Mouse (Mus musculus) T-cell, adult 66 days (primary cell): ENCODE results near the gene Arl9. TPM values are rescaled to one million over a fixed set of nuclear protein-coding genes. Genes with fewer than 3 reads are reported as not detected.

Source experiments
- total RNA-seq, 2 experiments: library from RNA; stranded (reverse); gene quantifications; 3 replicates in 1 of 2; 4 replicates in 1 of 2; pipeline ENCODE4 v1.2.4; 2023

The Arl9 gene
- 1 to 10 TPM in 1 of 2 experiments, not detected in 1; 2.9 TPM for total RNA-seq

GRCm38 (mm10) chr5:77004051-77004821, at the start of gene Arl9:
TSS of gene Arl9 (plus strand) at chr5:77004055.

DNA sequence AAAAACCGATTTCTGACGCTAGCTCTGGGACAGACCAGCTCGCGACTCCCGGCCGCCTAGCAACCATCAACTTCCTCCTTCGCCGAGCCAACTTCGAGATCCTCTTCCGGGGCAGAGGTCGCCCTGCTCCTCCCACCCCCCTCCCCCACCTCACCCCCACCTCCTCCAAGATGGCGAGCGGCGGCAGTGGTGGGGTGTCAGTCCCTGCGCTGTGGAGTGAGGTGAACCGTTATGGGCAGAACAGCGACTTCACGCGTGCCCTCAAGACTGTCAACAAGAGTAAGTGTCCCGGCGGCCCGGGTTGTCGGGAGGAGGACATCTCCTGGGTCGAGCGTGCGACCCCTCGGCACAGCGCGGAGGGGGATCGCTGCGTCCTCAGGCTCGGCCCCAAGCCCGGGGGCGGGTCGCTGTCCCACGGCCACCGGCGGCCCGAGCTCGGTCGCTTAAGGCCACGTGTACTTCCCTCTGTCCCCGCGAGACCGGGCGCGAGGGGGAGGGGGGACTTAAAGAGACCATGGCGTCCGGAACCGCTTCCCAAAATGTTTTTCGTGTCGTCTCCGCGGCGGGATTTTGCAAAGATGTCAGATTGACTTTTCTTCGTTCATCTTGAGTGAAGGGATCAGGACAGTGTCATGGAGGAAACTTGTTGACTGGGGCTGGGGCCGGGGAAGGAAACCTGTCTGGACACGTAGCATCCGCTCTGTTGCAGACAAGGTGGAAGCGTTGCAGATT, 29.1 kb upstream of the Arl9 start, which contains the start of gene Srp72:
Gene Srp72, plus strand, starts transcription at position 130 of the 732 bp plus-strand sequence.

GRCm38 (mm10) chr5:77015544-77016482, 12.0 kb downstream of the Arl9 start, which contains the start of gene Thegl:
TSS of gene Thegl (plus strand) at chr5:77016023.

Other genes with a start within 250 kb of the Arl9 start
- gene Aasdh, start 98.5 kb upstream of the Arl9 start, total RNA-seq = 10 to 100 TPM; 20.2 to 28.2 TPM
- gene Paics, start 52.7 kb upstream of the Arl9 start, total RNA-seq = 100 to 1,000 TPM in 1 of 2 experiments, 10 to 100 TPM in 1; 99.5 to 104 TPM
- gene Ppat, start 52.5 kb upstream of the Arl9 start, total RNA-seq = 10 to 100 TPM; 27.4 to 28.0 TPM
- 100 to 1,000 TPM; 155 to 159 TPM for gene Srp72, start 29.4 kb upstream of the Arl9 start, total RNA-seq
- not detected for gene Thegl, start 12.0 kb downstream of the Arl9 start, total RNA-seq
- 10 to 100 TPM; 31.1 to 42.4 TPM for gene Hopx, start 111.1 kb downstream of the Arl9 start, total RNA-seq
- not detected for gene Spink2, start 207.4 kb downstream of the Arl9 start, total RNA-seq